10 mouse cellular contexts compared by ENCODE assay signal in genomic region chr2:79149012-79149698, GRCm38 (mm10).
DNase-seq lines count a peak whose midpoint lies in the region; ATAC-seq lines count a peak whose summit lies in the region.
"Had no signal": no experiment of that assay in that cellular context is flagged by ENCODE, and none has a peak within 500 bp of the region (broad histone marks: within the 10 kb centered on the region; RNA-seq: fewer than 3 reads in every experiment).

No protein-coding gene starts in this region.

- no peak overlapping the region for H3K4me3 ChIP-seq in forebrain, embryonic 14.5 days (ENCODE audit: low read depth, low read length)
- H3K4me3 ChIP-seq in forebrain, embryonic 15.5 days: no peak overlapping the region
- H3K4me3 ChIP-seq in forebrain, embryonic 12.5 days (replicated peaks): no peak overlapping the region
- H3K4me3 ChIP-seq: heart, embryonic 15.5 days; limb, embryonic 15.5 days had no signal

- 0 out of 2 replicates have a peak, but pooled peaks cover 4% of the 10 kb centered on the region for H3K27me3 ChIP-seq in forebrain, embryonic 14.5 days (replicated peaks; ENCODE audit: control insufficient read depth, insufficient read depth, low read length)
- no peaks in the 10 kb centered on the region for H3K27me3 ChIP-seq in forebrain, embryonic 15.5 days
- H3K27me3 ChIP-seq in forebrain, embryonic 12.5 days: peaks cover 7% of the 10 kb centered on the region; the same call in 1 of the 2 replicates
- H3K27me3 ChIP-seq: heart, embryonic 15.5 days; limb, embryonic 15.5 days had no signal

- H3K9ac ChIP-seq in forebrain, embryonic 14.5 days (ENCODE audit: low read length): no peak overlapping the region
- H3K9ac ChIP-seq in forebrain, embryonic 15.5 days (replicated peaks): no peak overlapping the region
- H3K9ac ChIP-seq in forebrain, embryonic 12.5 days: no peak overlapping the region
- H3K9ac ChIP-seq: heart, embryonic 15.5 days; limb, embryonic 15.5 days had no signal

- 72% methylated on average over 3 of the region's 3 CpGs for WGBS in forebrain, embryonic 14.5 days
- 70% methylated on average over 3 of the region's 3 CpGs for WGBS in forebrain, embryonic 15.5 days
- 88% methylated on average over 3 of the region's 3 CpGs for WGBS in forebrain, embryonic 12.5 days

- no peaks in the 10 kb centered on the region for H3K36me3 ChIP-seq in forebrain, embryonic 14.5 days (ENCODE audit: control insufficient read depth, insufficient read depth, low read length)
- H3K36me3 ChIP-seq in forebrain, embryonic 15.5 days: no peaks in the 10 kb centered on the region
- H3K36me3 ChIP-seq in forebrain, embryonic 12.5 days (replicated peaks): no peaks in the 10 kb centered on the region
- H3K36me3 ChIP-seq: heart, embryonic 15.5 days; limb, embryonic 15.5 days had no signal

- DNase-seq in forebrain, embryonic 14.5 days (ENCODE audit: low spot score): peak; percentile 39
- DNase-seq in urinary bladder, postnatal 14 days (ENCODE audit: low spot score): peak; percentile 38
- no peak for DNase-seq in urinary bladder, postnatal 25 days (ENCODE audit: low spot score)
- peak; percentile 62 to 67 for DNase-seq in kidney, postnatal 4 days
- DNase-seq in spleen, postnatal 4 days (ENCODE audit: low spot score in 2 of 2): no peak
- no peak for DNase-seq in heart, adult 11 months

- H3K27ac ChIP-seq in forebrain, embryonic 14.5 days (ENCODE audit: low read depth, low read length): no peak overlapping the region
- no peak overlapping the region for H3K27ac ChIP-seq in forebrain, embryonic 15.5 days (replicated peaks)
- H3K27ac ChIP-seq in forebrain, embryonic 12.5 days: no peak overlapping the region
- H3K27ac ChIP-seq: heart, embryonic 15.5 days; limb, embryonic 15.5 days had no signal

- H3K4me1 ChIP-seq in forebrain, embryonic 14.5 days (ENCODE audit: control insufficient read depth, insufficient read depth, low read length): peaks cover 6% of the 10 kb centered on the region; the same call in 1 of the 2 replicates
- H3K4me1 ChIP-seq in forebrain, embryonic 15.5 days: peaks cover 24% of the 10 kb centered on the region
- H3K4me1 ChIP-seq in forebrain, embryonic 12.5 days: no peaks in the 10 kb centered on the region
- H3K4me1 ChIP-seq: limb, embryonic 15.5 days had no signal

- no peak for ATAC-seq in forebrain, embryonic 14.5 days
- ATAC-seq in forebrain, embryonic 15.5 days (replicated peaks): no peak
- ATAC-seq in forebrain, embryonic 12.5 days (ENCODE audit: low FRiP score): no peak

- H3K9me3 ChIP-seq in forebrain, embryonic 14.5 days (replicated peaks; ENCODE audit: control insufficient read depth, low read length): no peaks in the 10 kb centered on the region
- H3K9me3 ChIP-seq in forebrain, embryonic 15.5 days: no peaks in the 10 kb centered on the region
- no peaks in the 10 kb centered on the region for H3K9me3 ChIP-seq in forebrain, embryonic 12.5 days
- H3K9me3 ChIP-seq: heart, embryonic 15.5 days; limb, embryonic 15.5 days had no signal

- H3K4me2 ChIP-seq in forebrain, embryonic 14.5 days (ENCODE audit: low read length): no peak overlapping the region
- no peak overlapping the region for H3K4me2 ChIP-seq in forebrain, embryonic 15.5 days (replicated peaks)
- H3K4me2 ChIP-seq in forebrain, embryonic 12.5 days: no peak overlapping the region
- H3K4me2 ChIP-seq: heart, embryonic 15.5 days; limb, embryonic 15.5 days had no signal

Comparison
In these comparisons a context has a peak if more than half of its experiments do, and no peak if none do; other contexts are left out.
1. DNase-seq: peak in forebrain, embryonic 14.5 days (single experiment), urinary bladder, postnatal 14 days (single experiment) and kidney, postnatal 4 days (2 of 2); none in urinary bladder, postnatal 25 days (single experiment), spleen, postnatal 4 days (0 of 2) and heart, adult 11 months (single experiment).